Mouse (Mus musculus) lung, postnatal 0 days (tissue): ENCODE results near the gene B4galt7.

ENCODE experiments used
- CTCF ChIP-seq: IDR thresholded peaks from 2 replicates; pipeline ENCODE4 v1.5.1; 2016; ENCODE audit warnings: antibody characterized with exemption, mild to moderate bottlenecking
- EP300 ChIP-seq: IDR thresholded peaks from 2 replicates; pipeline ENCODE4 v1.6.1; 2016; ENCODE audit warnings: antibody characterized with exemption, mild to moderate bottlenecking, control low read depth

DNA sequence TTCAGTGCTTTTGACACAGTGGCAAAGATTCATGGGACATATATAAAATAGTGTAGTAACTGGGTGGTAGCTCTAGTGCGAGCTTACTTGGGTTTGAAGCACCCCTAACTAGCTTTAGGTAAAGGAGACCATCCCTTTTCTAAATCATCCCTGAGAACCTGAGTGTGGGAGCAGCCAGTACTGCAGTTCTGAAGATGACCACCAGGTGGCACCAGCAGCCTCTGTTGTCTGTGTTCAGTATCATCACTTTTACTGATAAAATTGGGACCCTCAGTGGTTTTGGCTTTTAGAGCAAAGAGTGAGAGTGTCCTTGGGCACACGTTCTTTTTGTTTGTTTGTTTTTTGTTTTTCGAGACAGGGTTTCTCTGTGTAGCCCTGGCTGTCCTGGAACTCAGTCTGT lies 1.9 kb downstream of the B4galt7 start:
- TF ChIP-seq CTCF: peak; percentile 93
- no peak for TF ChIP-seq EP300
